Mouse (Mus musculus): ENCODE data around the gene Foxc2. TPM values are rescaled to one million over a fixed set of nuclear protein-coding genes. Genes with fewer than 3 reads are reported as not detected.
"Not testable (repeated sequence)": the region's sequence is repeated elsewhere in the genome, so short reads cannot be mapped to it uniquely, and the experiment has no call there.

Gene Foxc2
- polyA plus RNA-seq, 1 experiment from 2014 or later = 7.0 TPM

DNA sequence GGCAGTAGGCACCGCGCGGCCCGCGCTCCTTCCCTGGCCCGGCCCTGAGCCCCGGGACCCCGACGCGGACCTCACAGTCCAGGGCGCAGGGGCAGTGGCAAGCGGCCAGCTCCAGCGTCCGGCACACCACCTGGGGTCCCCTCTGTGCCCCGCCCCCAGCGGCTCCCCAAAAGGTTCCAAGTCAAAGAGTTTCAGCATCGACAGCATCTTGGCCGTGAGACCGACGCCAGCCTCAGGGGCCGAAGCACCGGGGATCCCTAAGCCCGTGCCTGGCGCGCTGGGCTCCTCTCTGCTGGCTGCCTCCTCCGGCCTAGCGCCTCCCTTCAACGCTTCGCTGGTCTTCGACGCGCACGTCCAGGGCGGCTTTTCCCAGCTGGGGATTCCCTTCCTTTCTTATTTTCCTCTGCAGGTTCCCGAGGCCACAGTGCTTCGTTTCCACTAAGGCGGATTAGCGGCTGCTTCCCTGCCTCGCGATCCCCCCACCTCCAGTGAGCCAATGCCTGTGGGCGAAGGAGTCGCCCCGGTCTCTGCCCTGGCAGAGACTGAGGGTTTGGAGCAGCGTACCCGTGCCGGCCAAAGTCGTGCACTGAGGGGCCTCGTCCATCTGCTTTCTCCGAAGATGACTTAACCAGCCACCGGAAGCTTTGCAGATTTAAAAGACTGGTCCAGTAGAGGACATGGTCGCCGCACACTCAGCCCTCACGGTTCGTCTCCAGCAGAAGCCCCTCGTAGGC is 12.7 kb downstream of the Foxc2 start:
- DNase-seq (ENCODE audit: low spot score, missing footprints) = peak; percentile 94

GRCm38 (mm10) chr8:121129265-121129940 is 13.4 kb downstream of the Foxc2 start:
- WGBS = 10% methylated on average over 16 of the region's 16 CpGs
- peak; percentile 93 for DNase-seq (ENCODE audit: low spot score, missing footprints)
- no peak overlapping the region for H3K9ac ChIP-seq (ENCODE audit: low read length)
- H3K36me3 ChIP-seq (ENCODE audit: control insufficient read depth, insufficient read depth, low read length) = no peaks in the 10 kb centered on the region
- no peak overlapping the region for H3K27ac ChIP-seq (ENCODE audit: low read depth, low read length)
- H3K4me3 ChIP-seq (ENCODE audit: low read depth, low read length) = no peak overlapping the region
- H3K27me3 ChIP-seq (ENCODE audit: control insufficient read depth, insufficient read depth, low read length) = peaks cover 76% of the 10 kb centered on the region
- ATAC-seq (ENCODE audit: low FRiP score) = no peak
- no peak overlapping the region for H3K4me2 ChIP-seq
- H3K4me1 ChIP-seq (ENCODE audit: control insufficient read depth, insufficient read depth, low read length) = peaks cover 10% of the 10 kb centered on the region
- H3K9me3 ChIP-seq (ENCODE audit: control insufficient read depth, low read length) = no peaks in the 10 kb centered on the region; the same call in 1 of the 2 replicates

More for the DNA sequence above, 12.7 kb downstream of the Foxc2 start:
- Histone ChIP-seq H3K4me2 (0 out of 2 replicates have a peak overlapping the region, but pooled peaks have one; percentile 7), H3K9ac (ENCODE audit: low read length) (no peak overlapping the region), H3K9me3 (ENCODE audit: control insufficient read depth, low read length) (peaks cover 3% of the 10 kb centered on the region), H3K4me1 (ENCODE audit: control insufficient read depth, insufficient read depth, low read length) (peaks cover 10% of the 10 kb centered on the region), H3K36me3 (ENCODE audit: control insufficient read depth, insufficient read depth, low read length) (no peaks in the 10 kb centered on the region), H3K27ac (ENCODE audit: low read depth, low read length) (no peak overlapping the region), H3K27me3 (ENCODE audit: control insufficient read depth, insufficient read depth, low read length) (peaks cover 82% of the 10 kb centered on the region), H3K4me3 (ENCODE audit: low read depth, low read length) (peak overlapping the region; percentile 11; the same call in 1 of the 2 replicates)
- 1% methylated on average over 55 of the region's 55 CpGs for WGBS
- no peak for ATAC-seq (ENCODE audit: low FRiP score)

DNA sequence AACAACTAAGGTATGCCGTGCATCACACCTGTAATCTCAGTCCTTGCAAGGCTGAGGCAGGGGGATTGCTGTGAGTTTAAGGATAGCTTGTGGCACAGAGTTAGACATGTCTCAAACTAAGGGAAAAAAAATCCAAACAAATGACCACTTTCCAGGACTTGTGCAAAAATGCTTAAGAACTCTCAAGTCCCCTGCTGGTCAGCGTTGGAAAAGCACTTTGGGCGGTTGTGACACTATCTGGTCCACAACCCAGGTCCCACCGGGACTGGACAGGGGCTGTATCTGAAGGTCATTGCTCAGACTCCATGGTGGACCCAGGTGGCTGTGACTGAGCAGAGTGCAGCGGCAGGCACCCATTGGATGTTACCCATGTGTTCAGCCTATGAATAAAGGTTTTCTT is 14.6 kb downstream of the Foxc2 start:
- WGBS = 33% methylated on average over 5 of the region's 5 CpGs
- peaks cover 10% of the 10 kb centered on the region for H3K4me1 ChIP-seq (ENCODE audit: control insufficient read depth, insufficient read depth, low read length)
- no peaks in the 10 kb centered on the region for H3K9me3 ChIP-seq (ENCODE audit: control insufficient read depth, low read length)
- no peak overlapping the region for H3K4me2 ChIP-seq
- DNase-seq (ENCODE audit: low spot score, missing footprints) = peak; percentile 95
- ATAC-seq (ENCODE audit: low FRiP score) = no peak
- H3K9ac ChIP-seq (ENCODE audit: low read length) = no peak overlapping the region
- H3K36me3 ChIP-seq (ENCODE audit: control insufficient read depth, insufficient read depth, low read length) = no peaks in the 10 kb centered on the region
- H3K4me3 ChIP-seq (ENCODE audit: low read depth, low read length) = no peak overlapping the region
- H3K27ac ChIP-seq (ENCODE audit: low read depth, low read length) = no peak overlapping the region
- H3K27me3 ChIP-seq (ENCODE audit: control insufficient read depth, insufficient read depth, low read length) = peaks cover 65% of the 10 kb centered on the region

DNA sequence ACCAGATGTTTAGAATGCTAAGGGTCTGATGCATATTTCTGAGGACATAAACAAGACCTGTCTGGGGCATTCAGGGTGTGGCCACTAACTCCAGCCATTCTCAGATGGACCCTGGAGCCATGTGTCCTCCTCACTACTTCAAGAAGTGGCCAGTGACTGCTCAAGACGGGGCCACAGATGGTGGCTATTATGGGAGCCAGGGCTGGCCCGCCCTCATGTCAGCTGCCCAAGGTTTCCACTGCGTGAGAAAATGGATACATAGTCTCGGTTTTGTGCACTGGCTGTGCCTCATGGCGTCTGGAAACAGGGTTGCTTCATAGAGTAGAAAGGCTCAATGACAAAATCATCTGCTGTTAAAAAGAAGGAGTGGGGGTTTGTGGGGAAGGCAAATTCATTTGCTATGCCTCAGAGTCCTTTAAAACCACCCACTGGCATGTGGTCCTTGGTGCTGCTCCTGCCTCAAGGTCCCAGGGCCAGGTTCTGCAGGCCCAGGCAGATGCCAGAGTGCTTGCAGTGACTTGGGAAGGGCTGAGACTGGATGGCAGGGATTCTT is 17.1 kb downstream of the Foxc2 start:
- H3K9ac ChIP-seq (ENCODE audit: low read length) = no peak overlapping the region
- H3K4me3 ChIP-seq (ENCODE audit: low read depth, low read length) = no peak overlapping the region
- peaks cover 39% of the 10 kb centered on the region for H3K27me3 ChIP-seq (ENCODE audit: control insufficient read depth, insufficient read depth, low read length)
- no peak overlapping the region for H3K27ac ChIP-seq (ENCODE audit: low read depth, low read length)
- 69% methylated on average over 5 of the region's 5 CpGs for WGBS
- no peak for ATAC-seq (ENCODE audit: low FRiP score)
- H3K36me3 ChIP-seq (ENCODE audit: control insufficient read depth, insufficient read depth, low read length) = no peaks in the 10 kb centered on the region
- DNase-seq (ENCODE audit: low spot score, missing footprints) = no peak
- peaks cover 6% of the 10 kb centered on the region for H3K4me1 ChIP-seq (ENCODE audit: control insufficient read depth, insufficient read depth, low read length)
- no peak overlapping the region for H3K4me2 ChIP-seq
- peaks cover 3% of the 10 kb centered on the region; the same call in 1 of the 2 replicates for H3K9me3 ChIP-seq (ENCODE audit: control insufficient read depth, low read length)

- no peak overlapping the region for H3K9ac ChIP-seq (ENCODE audit: low read length)
- H3K27me3 ChIP-seq (ENCODE audit: control insufficient read depth, insufficient read depth, low read length) = peaks cover 29% of the 10 kb centered on the region
- no peak overlapping the region for H3K4me3 ChIP-seq (ENCODE audit: low read depth, low read length)
- DNase-seq (ENCODE audit: low spot score, missing footprints) = no peak
- WGBS = 88% methylated on average over 10 of the region's 10 CpGs
- peaks cover 3% of the 10 kb centered on the region; the same call in 1 of the 2 replicates for H3K9me3 ChIP-seq (ENCODE audit: control insufficient read depth, low read length)
- no peaks in the 10 kb centered on the region for H3K4me1 ChIP-seq (ENCODE audit: control insufficient read depth, insufficient read depth, low read length)
- H3K4me2 ChIP-seq = no peak overlapping the region
- no peak for ATAC-seq (ENCODE audit: low FRiP score)
- H3K36me3 ChIP-seq (ENCODE audit: control insufficient read depth, insufficient read depth, low read length) = no peaks in the 10 kb centered on the region
- H3K27ac ChIP-seq (ENCODE audit: low read depth, low read length) = no peak overlapping the region
Measured at GRCm38 (mm10) chr8:121134102-121134501, 18.1 kb downstream of the Foxc2 start.

GRCm38 (mm10) chr8:121134512-121134911 is 18.5 kb downstream of the Foxc2 start:
- Histone ChIP-seq H3K9me3 (ENCODE audit: control insufficient read depth, low read length) (peaks cover 3% of the 10 kb centered on the region; the same call in 1 of the 2 replicates), H3K36me3 (ENCODE audit: control insufficient read depth, insufficient read depth, low read length) (no peaks in the 10 kb centered on the region), H3K4me3 (ENCODE audit: low read depth, low read length) (no peak overlapping the region), H3K27me3 (ENCODE audit: control insufficient read depth, insufficient read depth, low read length) (peaks cover 25% of the 10 kb centered on the region), H3K4me1 (ENCODE audit: control insufficient read depth, insufficient read depth, low read length) (no peaks in the 10 kb centered on the region), H3K4me2 (no peak overlapping the region), H3K27ac (ENCODE audit: low read depth, low read length) (no peak overlapping the region), H3K9ac (ENCODE audit: low read length) (no peak overlapping the region)
- no peak for ATAC-seq (ENCODE audit: low FRiP score)
- peak; percentile 85 for DNase-seq (ENCODE audit: low spot score, missing footprints)
- WGBS = 84% methylated on average over 11 of the region's 11 CpGs

- no peaks in the 10 kb centered on the region for H3K4me1 ChIP-seq (ENCODE audit: control insufficient read depth, insufficient read depth, low read length)
- no peak overlapping the region for H3K4me3 ChIP-seq (ENCODE audit: low read depth, low read length)
- ATAC-seq (ENCODE audit: low FRiP score) = no peak
- H3K9me3 ChIP-seq (ENCODE audit: control insufficient read depth, low read length) = peaks cover 3% of the 10 kb centered on the region; the same call in 1 of the 2 replicates
- DNase-seq (ENCODE audit: low spot score, missing footprints) = no peak
- no peak overlapping the region for H3K9ac ChIP-seq (ENCODE audit: low read length)
- no peak overlapping the region for H3K4me2 ChIP-seq
- 92% methylated on average over 6 of the region's 6 CpGs for WGBS
- no peaks in the 10 kb centered on the region for H3K36me3 ChIP-seq (ENCODE audit: control insufficient read depth, insufficient read depth, low read length)
- H3K27me3 ChIP-seq (ENCODE audit: control insufficient read depth, insufficient read depth, low read length) = peaks cover 6% of the 10 kb centered on the region; the same call in 1 of the 2 replicates
- H3K27ac ChIP-seq (ENCODE audit: low read depth, low read length) = no peak overlapping the region
Measured at GRCm38 (mm10) chr8:121136856-121137255, 20.9 kb downstream of the Foxc2 start.

GRCm38 (mm10) chr8:121145457-121146134 is 29.6 kb downstream of the Foxc2 start:
- not testable (repeated sequence) for H3K36me3 ChIP-seq (ENCODE audit: control insufficient read depth, insufficient read depth, low read length); H3K9me3 ChIP-seq (ENCODE audit: control insufficient read depth, low read length); DNase-seq (ENCODE audit: low spot score, missing footprints); H3K4me2 ChIP-seq; H3K4me3 ChIP-seq (ENCODE audit: low read depth, low read length); H3K27ac ChIP-seq (ENCODE audit: low read depth, low read length); H3K27me3 ChIP-seq (ENCODE audit: control insufficient read depth, insufficient read depth, low read length); ATAC-seq (ENCODE audit: low FRiP score); H3K9ac ChIP-seq (ENCODE audit: low read length); H3K4me1 ChIP-seq (ENCODE audit: control insufficient read depth, insufficient read depth, low read length)
- WGBS = 75% methylated on average over 4 of the region's 6 CpGs

Measured in midbrain, embryonic 11.5 days (tissue).